Mouse (Mus musculus) hindbrain, postnatal 0 days (tissue): ENCODE results near the gene Ifnlr1. TPM values are rescaled to one million over a fixed set of nuclear protein-coding genes. Genes with fewer than 3 reads are reported as not detected.
A peak's percentile ranks its signal among the peaks of the same experiment; 100 is the strongest.

Experiments used
- ATAC-seq: fragments of 200-750 bp; cut with Nextera tagmentation; 2 replicates; pipeline ENCODE4 v1.8.0; 2017; ENCODE audit warnings: mild to moderate bottlenecking, moderate TSS enrichment, moderate library complexity
- DNase-seq: peaks from one replicate; pipeline ENCODE4 v3.0.0-alpha.2; 2015; ENCODE audit warnings: low spot score
- H3K27ac ChIP-seq: fragments of 300-500 bp; sonication (generic); 2 replicates; pipeline ENCODE4 v1.5.1; 2014; ENCODE audit warnings: mild to moderate bottlenecking
- H3K27me3 ChIP-seq: fragments of 300-500 bp; sonication (generic); 2 replicates; pipeline ENCODE4 v1.6.1; 2014; ENCODE audit warnings: low read length, mixed read lengths; ENCODE audit not compliant: insufficient read depth
- H3K36me3 ChIP-seq: fragments of 300-500 bp; sonication (generic); 2 replicates; pipeline ENCODE4 v1.6.1; 2014; ENCODE audit warnings: low read length, mixed read lengths; ENCODE audit not compliant: insufficient read depth
- H3K4me1 ChIP-seq: fragments of 300-500 bp; sonication (generic); 2 replicates; pipeline ENCODE4 v1.6.1; 2014; ENCODE audit warnings: antibody characterized with exemption, low read length, mixed read lengths; ENCODE audit not compliant: insufficient read depth
- H3K4me2 ChIP-seq: fragments of 300-500 bp; sonication (generic); 2 replicates; pipeline ENCODE4 v1.6.1; 2014; ENCODE audit warnings: low read depth, mild to moderate bottlenecking, low read length, moderate library complexity, mixed read lengths
- H3K4me3 ChIP-seq: fragments of 300-500 bp; sonication (generic); 2 replicates; pipeline ENCODE4 v1.5.1; 2014; ENCODE audit warnings: low read length
- H3K9ac ChIP-seq: fragments of 300-500 bp; sonication (generic); replicated peaks from 2 replicates; pipeline ENCODE4 v1.6.1; 2014; ENCODE audit warnings: mild to moderate bottlenecking, low read length, moderate library complexity, mixed read lengths
- H3K9me3 ChIP-seq: fragments of 300-500 bp; sonication (generic); 2 replicates; pipeline ENCODE4 v1.6.1; 2016; ENCODE audit warnings: low read length, mixed read lengths
- CTCF ChIP-seq: IDR thresholded peaks from 2 replicates; pipeline ENCODE4 v1.5.1; 2016; ENCODE audit warnings: antibody characterized with exemption, control low read depth, low read depth
- WGBS: fragments of 180-500 bp; shearing (Covaris S2); extraction: QIAGEN DNeasy Blood & Tissue Kit; methylation state at CpG from one replicate; pipeline ENCODE4 v1.1.7; 2014; 5-methylcytosine and 5-hydroxymethylcytosine counted together
- polyA plus RNA-seq: library from polyadenylated mRNA; unstranded; fragments of >200 nt; fragmentation: Nextera tagmentation; extraction: Ambion mirVana; gene quantifications from 2 replicates; pipeline ENCODE4 v1.2.1, GENCODE M21; 2015
- total RNA-seq: library from RNA; depleted of rRNA; stranded (reverse); fragments of >200 nt; gene quantifications from 2 replicates; pipeline ENCODE4 v1.2.3, GENCODE M21; 2014

Ifnlr1 gene
- total and polyA plus RNA-seq, 2 experiments from 2014 or later: 0.23 to 0.58 TPM

GRCm38 (mm10) chr4:135738237-135738636 is 52.1 kb downstream of the Ifnlr1 start:
- H3K36me3 ChIP-seq: no peaks in the 10 kb centered on the region
- no peaks in the 10 kb centered on the region for H3K9me3 ChIP-seq
- ATAC-seq (no peak), DNase-seq (no peak)
- TF ChIP-seq CTCF: no peak
- no peaks in the 10 kb centered on the region for H3K4me1 ChIP-seq
- no peak overlapping the region for H3K4me3 ChIP-seq
- WGBS: 63% methylated on average over 5 of the region's 5 CpGs
- H3K4me2 ChIP-seq: no peak overlapping the region
- no peak overlapping the region for H3K9ac ChIP-seq
- no peak overlapping the region for H3K27ac ChIP-seq
- no peaks in the 10 kb centered on the region for H3K27me3 ChIP-seq

- H3K4me1 ChIP-seq: no peaks in the 10 kb centered on the region
- H3K4me2 ChIP-seq: no peak overlapping the region
- no peaks in the 10 kb centered on the region for H3K36me3 ChIP-seq
- H3K9ac ChIP-seq: no peak overlapping the region
- ATAC-seq (no peak), DNase-seq (no peak)
- no peak for TF ChIP-seq CTCF
- no peak overlapping the region for H3K27ac ChIP-seq
- 80% methylated on average over 7 of the region's 7 CpGs for WGBS
- no peaks in the 10 kb centered on the region for H3K9me3 ChIP-seq
- H3K4me3 ChIP-seq: no peak overlapping the region
- H3K27me3 ChIP-seq: no peaks in the 10 kb centered on the region
These were observed 53.1 kb downstream of the Ifnlr1 start for GRCm38 (mm10) chr4:135739148-135739547.

DNA sequence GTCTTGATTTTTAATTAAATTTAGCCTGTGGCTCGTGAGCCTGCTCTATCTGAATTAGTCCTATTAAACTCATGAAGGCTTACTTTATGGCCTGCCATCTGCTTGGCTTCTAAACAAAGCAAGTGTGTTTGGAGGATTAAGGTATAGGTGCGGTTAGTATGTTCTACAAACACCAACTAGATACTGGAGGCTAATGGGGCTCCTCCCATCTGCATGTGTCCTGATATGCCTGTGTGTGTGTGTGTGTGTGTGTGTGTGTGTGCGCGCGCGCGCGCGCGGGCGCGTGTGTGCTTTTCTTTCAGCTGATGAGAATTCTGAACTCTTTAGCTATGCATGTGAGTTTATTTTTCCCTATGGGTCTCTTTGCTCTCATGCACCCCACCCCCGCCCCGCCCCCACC is 53.6 kb downstream of the Ifnlr1 start:
- no peak for ATAC-seq
- H3K4me3 ChIP-seq: no peak overlapping the region

GRCm38 (mm10) chr4:135743520-135743919 is 57.4 kb downstream of the Ifnlr1 start:
- ATAC-seq (no peak), DNase-seq (no peak)
- TF ChIP-seq CTCF: no peak
- Histone ChIP-seq H3K27ac (no peak overlapping the region), H3K4me2 (no peak overlapping the region), H3K27me3 (no peaks in the 10 kb centered on the region), H3K36me3 (no peaks in the 10 kb centered on the region), H3K4me1 (no peaks in the 10 kb centered on the region), H3K9me3 (no peaks in the 10 kb centered on the region), H3K4me3 (no peak overlapping the region), H3K9ac (no peak overlapping the region)
- 61% methylated on average over 6 of the region's 6 CpGs for WGBS

More for the DNA sequence above, 53.6 kb downstream of the Ifnlr1 start:
- no peak overlapping the region for H3K9ac ChIP-seq
- DNase-seq: no peak
- H3K4me1 ChIP-seq: no peaks in the 10 kb centered on the region
- H3K36me3 ChIP-seq: no peaks in the 10 kb centered on the region
- 92% methylated on average over 14 of the region's 14 CpGs for WGBS
- H3K4me2 ChIP-seq: no peak overlapping the region
- no peak overlapping the region for H3K27ac ChIP-seq
- H3K9me3 ChIP-seq: no peaks in the 10 kb centered on the region
- TF ChIP-seq CTCF: no peak
- no peaks in the 10 kb centered on the region for H3K27me3 ChIP-seq

GRCm38 (mm10) chr4:135744726-135745448 is 58.8 kb downstream of the Ifnlr1 start:
- no peaks in the 10 kb centered on the region for H3K27me3 ChIP-seq
- H3K4me1 ChIP-seq: no peaks in the 10 kb centered on the region
- H3K27ac ChIP-seq: no peak overlapping the region
- no peak for TF ChIP-seq CTCF
- no peaks in the 10 kb centered on the region for H3K9me3 ChIP-seq
- 56% methylated on average over 16 of the region's 16 CpGs for WGBS
- no peaks in the 10 kb centered on the region for H3K36me3 ChIP-seq
- DNase-seq: no peak
- H3K4me3 ChIP-seq: no peak overlapping the region
- no peak for ATAC-seq
- H3K9ac ChIP-seq: no peak overlapping the region
- no peak overlapping the region for H3K4me2 ChIP-seq

DNA sequence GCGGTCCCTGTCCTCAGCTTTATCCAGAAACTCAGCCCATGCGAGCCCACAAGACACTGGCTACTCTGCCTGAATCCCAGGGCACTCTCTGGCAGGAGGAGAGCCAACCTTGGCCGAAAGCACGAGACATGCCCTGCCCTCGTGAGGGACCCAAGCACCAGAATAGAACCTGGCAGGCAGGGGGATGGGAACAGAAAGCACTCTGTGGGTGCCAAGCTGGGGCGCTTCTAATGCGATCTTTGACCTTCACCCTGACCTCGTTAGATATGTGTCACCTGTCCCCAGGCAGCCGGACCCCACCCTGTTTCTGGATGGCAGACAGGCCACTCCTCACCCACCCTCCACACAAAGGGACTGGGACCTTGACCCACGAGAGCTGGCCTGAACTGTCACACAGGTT is 59.5 kb downstream of the Ifnlr1 start:
- Histone ChIP-seq H3K27ac (no peak overlapping the region), H3K9me3 (no peaks in the 10 kb centered on the region), H3K4me2 (no peak overlapping the region), H3K36me3 (no peaks in the 10 kb centered on the region), H3K9ac (no peak overlapping the region), H3K4me3 (no peak overlapping the region), H3K27me3 (no peaks in the 10 kb centered on the region), H3K4me1 (no peaks in the 10 kb centered on the region)
- TF ChIP-seq CTCF: no peak
- 80% methylated on average over 10 of the region's 10 CpGs for WGBS
- ATAC-seq (no peak), DNase-seq (no peak)

DNA sequence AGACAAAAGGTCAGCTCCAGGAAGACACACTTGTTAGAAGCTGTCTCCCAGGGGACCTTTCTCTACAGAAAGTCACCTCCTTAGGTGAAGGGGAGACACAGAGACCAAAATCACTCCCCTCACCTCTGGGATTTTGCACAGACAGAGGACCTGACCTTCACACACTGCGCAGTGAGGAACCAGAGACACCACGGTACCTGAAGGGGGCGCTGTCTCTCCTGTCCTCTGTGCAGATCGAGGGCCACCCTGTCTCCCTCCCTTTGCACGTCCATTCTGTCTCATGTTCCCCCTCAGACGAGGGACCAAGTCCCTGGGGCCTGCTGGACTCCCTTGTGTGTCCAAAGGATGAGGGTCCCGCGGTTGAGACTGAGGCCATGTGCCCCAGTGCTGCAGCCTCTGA is 64.8 kb downstream of the Ifnlr1 start:
- DNase-seq (no peak), ATAC-seq (no peak)
- no peak overlapping the region for H3K27ac ChIP-seq
- no peaks in the 10 kb centered on the region for H3K4me1 ChIP-seq
- H3K4me3 ChIP-seq: no peak overlapping the region
- 78% methylated on average over 8 of the region's 8 CpGs for WGBS
- H3K4me2 ChIP-seq: no peak overlapping the region
- no peak overlapping the region for H3K9ac ChIP-seq
- TF ChIP-seq CTCF: peak; percentile 15; the same call in 1 of the 2 replicates
- no peaks in the 10 kb centered on the region for H3K36me3 ChIP-seq
- H3K27me3 ChIP-seq: no peaks in the 10 kb centered on the region
- H3K9me3 ChIP-seq: 0 out of 2 replicates have a peak, but pooled peaks cover 6% of the 10 kb centered on the region
